Mouse (Mus musculus) cortical plate, adult 2 months (tissue): ENCODE measurements around the gene Smim15.

Experiments
- CTCF ChIP-seq: fragments of 200-500 bp; IDR thresholded peaks from 2 replicates; pipeline ENCODE4 v1.5.1; 2011; ENCODE audit warnings: mild to moderate bottlenecking, control low read depth, low read length; ENCODE audit not compliant: insufficient read depth; ENCODE audit errors: extremely low read depth
- POLR2A ChIP-seq: fragments of 200-500 bp; IDR thresholded peaks from 2 replicates; pipeline ENCODE4 v1.6.1; 2011; ENCODE audit warnings: mild to moderate bottlenecking, low read length, control low read depth; ENCODE audit not compliant: insufficient read depth; ENCODE audit errors: extremely low read depth

- TF ChIP-seq POLR2A: no peak
- TF ChIP-seq CTCF: no peak
Observed at GRCm38 (mm10) chr13:108025802-108026201, 18.4 kb upstream of the Smim15 start.
